Mouse (Mus musculus) frontal cortex, postnatal 25 days (tissue): ENCODE data around the gene Rpl26.
"Not testable (repeated sequence)": the region's sequence is repeated elsewhere in the genome, so short reads cannot be mapped to it uniquely, and the experiment has no call there.

Experiments
- DNase-seq, 2 experiments: peaks; one replicate each; pipeline ENCODE4 v3.0.0; 2022; ENCODE audit warnings: low spot score in 2 of 2

Rpl26 gene

GRCm38 (mm10) chr11:68914566-68914965 is 13.2 kb downstream of the Rpl26 start:
- DNase-seq = no peak

GRCm38 (mm10) chr11:68923191-68923590 is 21.8 kb downstream of the Rpl26 start:
- no peak for DNase-seq

- DNase-seq = no peak
Observed at GRCm38 (mm10) chr11:68924749-68925148, 23.4 kb downstream of the Rpl26 start.

- DNase-seq = no peak
Observed at GRCm38 (mm10) chr11:68926981-68927380, 25.6 kb downstream of the Rpl26 start, which contains the start of gene Odf4. Odf4 (minus strand) TSS chr11:68927081.

GRCm38 (mm10) chr11:68929947-68930346 is 28.6 kb downstream of the Rpl26 start:
- DNase-seq = no peak

- DNase-seq = no peak
Observed at GRCm38 (mm10) chr11:68933885-68934507, 32.6 kb downstream of the Rpl26 start.

- not testable (repeated sequence) for DNase-seq
Observed at GRCm38 (mm10) chr11:68936951-68937350, 35.6 kb downstream of the Rpl26 start.

- peak; percentile 65 to 81 for DNase-seq
Observed at GRCm38 (mm10) chr11:68939451-68940304, 38.3 kb downstream of the Rpl26 start.

GRCm38 (mm10) chr11:68940516-68940915 is 39.1 kb downstream of the Rpl26 start:
- no peak for DNase-seq

GRCm38 (mm10) chr11:68942731-68943130 is 41.3 kb downstream of the Rpl26 start:
- DNase-seq = no peak

GRCm38 (mm10) chr11:68945245-68945644 is 43.9 kb downstream of the Rpl26 start:
- no peak for DNase-seq

GRCm38 (mm10) chr11:68946001-68946400 is 44.6 kb downstream of the Rpl26 start:
- no peak for DNase-seq

- peak in 1 of 2 experiments; percentile 36 for DNase-seq
Observed at GRCm38 (mm10) chr11:68946806-68947440, 45.5 kb downstream of the Rpl26 start.

GRCm38 (mm10) chr11:68947542-68947993 is 46.2 kb downstream of the Rpl26 start:
- no peak for DNase-seq

GRCm38 (mm10) chr11:68953903-68954302 is 52.5 kb downstream of the Rpl26 start:
- DNase-seq = no peak

GRCm38 (mm10) chr11:68954408-68954807 is 53.0 kb downstream of the Rpl26 start:
- DNase-seq = no peak

- DNase-seq = no peak
Observed at GRCm38 (mm10) chr11:68955473-68955872, 54.1 kb downstream of the Rpl26 start.

GRCm38 (mm10) chr11:68956107-68956506 is 54.7 kb downstream of the Rpl26 start:
- no peak for DNase-seq
